Mouse (Mus musculus): ENCODE measurements around the gene Ikzf2.

Gene Ikzf2

GRCm38 (mm10) chr1:69508275-69508674 lies 178.8 kb downstream of the Ikzf2 start:
- DNase-seq (ENCODE audit: low spot score) = no peak

- DNase-seq (ENCODE audit: low spot score) = no peak
Measured at GRCm38 (mm10) chr1:69507513-69507912, 179.5 kb downstream of the Ikzf2 start.

GRCm38 (mm10) chr1:69506615-69507159 lies 180.4 kb downstream of the Ikzf2 start:
- no peak for DNase-seq (ENCODE audit: low spot score)

- no peak for DNase-seq (ENCODE audit: low spot score)
Measured at GRCm38 (mm10) chr1:69506011-69506410, 181.0 kb downstream of the Ikzf2 start.

- no peak for DNase-seq (ENCODE audit: low spot score)
Measured at GRCm38 (mm10) chr1:69500388-69500787, 186.7 kb downstream of the Ikzf2 start.

GRCm38 (mm10) chr1:69499652-69500051 lies 187.4 kb downstream of the Ikzf2 start:
- DNase-seq (ENCODE audit: low spot score) = no peak

GRCm38 (mm10) chr1:69498862-69499306 lies 188.2 kb downstream of the Ikzf2 start:
- DNase-seq (ENCODE audit: low spot score) = no peak

- no peak for DNase-seq (ENCODE audit: low spot score)
Measured at GRCm38 (mm10) chr1:69496055-69496454, 191.0 kb downstream of the Ikzf2 start.

- DNase-seq (ENCODE audit: low spot score) = peak; percentile 17
Measured at GRCm38 (mm10) chr1:69493309-69494047, 193.6 kb downstream of the Ikzf2 start.

GRCm38 (mm10) chr1:69492013-69492412 lies 195.0 kb downstream of the Ikzf2 start:
- no peak for DNase-seq (ENCODE audit: low spot score)

GRCm38 (mm10) chr1:69489026-69489425 lies 198.0 kb downstream of the Ikzf2 start:
- no peak for DNase-seq (ENCODE audit: low spot score)

- no peak for DNase-seq (ENCODE audit: low spot score)
Measured at GRCm38 (mm10) chr1:69488625-69489024, 198.4 kb downstream of the Ikzf2 start.
